Mouse (Mus musculus) lung, postnatal 0 days (tissue): Measurements from ENCODE around the gene Surf6.

Experiments used
- CTCF ChIP-seq: IDR thresholded peaks from 2 replicates; pipeline ENCODE4 v1.5.1; 2016; ENCODE audit warnings: antibody characterized with exemption, mild to moderate bottlenecking
- EP300 ChIP-seq: IDR thresholded peaks from 2 replicates; pipeline ENCODE4 v1.6.1; 2016; ENCODE audit warnings: antibody characterized with exemption, mild to moderate bottlenecking, control low read depth

DNA sequence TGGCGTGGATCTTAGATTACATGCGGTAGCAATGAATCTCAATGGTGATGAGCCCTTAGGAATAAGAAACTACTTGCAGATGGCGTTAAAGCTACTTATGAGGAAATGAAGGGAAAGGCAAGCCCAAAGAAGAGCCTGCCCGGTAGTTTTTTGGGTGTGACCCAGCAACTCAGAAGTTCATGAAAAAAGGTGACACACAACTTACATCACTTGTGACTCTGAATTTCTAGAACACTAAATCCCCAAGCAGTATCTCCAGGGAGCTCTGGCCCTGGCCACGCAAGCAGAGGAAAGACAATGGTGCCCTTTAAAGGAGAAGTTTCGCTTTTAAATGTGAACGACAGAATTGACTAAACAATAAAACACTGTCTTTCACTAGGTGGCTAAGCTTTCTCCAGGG, 632 bp upstream of the Surf6 start:
- TF ChIP-seq CTCF (no peak), EP300 (no peak)
